Mouse (Mus musculus): ENCODE measurements around the gene Serpina3b.

Gene Serpina3b

DNA sequence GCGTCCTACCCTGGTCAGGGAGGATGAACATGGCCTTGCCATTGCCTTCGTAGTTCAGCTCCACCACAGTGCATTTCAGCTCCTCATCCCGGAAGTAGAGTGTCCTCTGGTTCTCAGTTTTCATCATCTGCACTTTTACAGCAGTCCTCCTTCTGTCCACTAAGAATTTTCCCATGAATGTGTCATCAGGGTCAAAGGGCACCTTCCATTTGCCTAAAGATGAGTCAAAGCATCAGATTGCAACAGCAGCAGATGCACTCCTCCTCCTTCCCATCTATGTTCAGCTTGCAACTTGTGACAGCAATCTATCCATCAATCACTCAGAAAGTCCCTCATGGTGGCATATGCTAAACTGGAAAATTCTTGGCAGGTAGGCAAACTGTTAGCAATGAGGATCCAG lies 47.8 kb downstream of the Serpina3b start:
- no peak for DNase-seq (ENCODE audit: low spot score)

DNA sequence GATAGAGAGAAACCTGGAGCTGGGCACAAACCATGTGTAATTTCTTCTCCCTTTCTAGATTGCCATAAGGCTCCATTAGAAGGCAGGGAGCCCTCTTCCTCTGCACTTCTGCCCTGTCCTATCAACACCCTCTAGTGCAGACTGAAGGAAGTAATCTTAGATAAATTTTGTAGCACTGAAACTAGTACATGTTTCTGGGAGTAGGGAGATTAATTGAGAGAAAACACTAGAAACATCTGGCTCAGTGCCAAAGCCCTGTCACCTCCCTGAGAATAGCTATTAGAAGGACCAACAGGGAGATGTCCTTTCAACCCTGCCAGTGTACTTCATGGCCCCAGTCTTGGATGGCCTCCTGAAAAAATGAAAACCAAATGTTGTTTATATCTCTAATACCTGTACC lies 50.8 kb downstream of the Serpina3b start:
- no peak for DNase-seq (ENCODE audit: low spot score)

DNA sequence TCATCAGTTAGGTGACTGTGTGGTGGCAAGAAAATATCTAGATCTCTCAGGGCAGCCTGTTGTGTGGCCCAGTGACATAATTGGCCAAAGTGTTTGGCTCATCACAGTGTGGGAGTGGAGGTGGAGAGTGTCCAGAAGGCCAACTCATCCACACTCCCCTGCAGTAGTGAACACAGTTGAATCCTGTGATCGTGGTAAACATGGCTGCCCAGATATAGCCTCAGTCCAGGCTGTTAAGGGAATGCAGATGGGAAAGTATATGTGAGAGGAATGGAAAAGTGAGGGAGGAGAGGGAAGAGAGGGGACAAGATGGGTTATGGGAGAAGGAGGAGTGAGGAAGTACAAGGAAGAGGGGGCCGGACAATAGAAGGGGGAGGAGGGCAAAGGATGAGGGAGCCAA lies 51.2 kb downstream of the Serpina3b start:
- DNase-seq (ENCODE audit: low spot score), result no peak

DNA sequence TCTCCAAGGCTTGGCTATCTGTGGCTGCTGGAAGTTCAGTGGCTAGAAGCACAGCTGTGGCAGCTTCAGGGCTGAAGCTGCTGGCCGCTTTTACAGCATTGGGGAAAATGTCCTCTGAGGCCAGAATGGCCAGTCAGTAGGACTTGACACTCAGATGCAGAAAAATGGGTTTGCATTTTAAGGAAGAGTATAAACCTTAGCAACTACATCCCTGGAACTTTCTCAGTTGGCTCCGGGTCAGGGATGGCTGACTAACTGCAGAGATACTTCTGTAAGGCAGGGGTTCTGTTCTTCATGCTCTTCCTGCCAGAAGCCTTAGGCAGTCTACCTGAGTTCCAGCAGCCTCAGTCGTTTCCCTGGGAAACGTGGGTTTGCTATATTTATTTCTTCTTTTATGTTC lies 57.2 kb downstream of the Serpina3b start:
- DNase-seq (ENCODE audit: low spot score), result no peak

DNA sequence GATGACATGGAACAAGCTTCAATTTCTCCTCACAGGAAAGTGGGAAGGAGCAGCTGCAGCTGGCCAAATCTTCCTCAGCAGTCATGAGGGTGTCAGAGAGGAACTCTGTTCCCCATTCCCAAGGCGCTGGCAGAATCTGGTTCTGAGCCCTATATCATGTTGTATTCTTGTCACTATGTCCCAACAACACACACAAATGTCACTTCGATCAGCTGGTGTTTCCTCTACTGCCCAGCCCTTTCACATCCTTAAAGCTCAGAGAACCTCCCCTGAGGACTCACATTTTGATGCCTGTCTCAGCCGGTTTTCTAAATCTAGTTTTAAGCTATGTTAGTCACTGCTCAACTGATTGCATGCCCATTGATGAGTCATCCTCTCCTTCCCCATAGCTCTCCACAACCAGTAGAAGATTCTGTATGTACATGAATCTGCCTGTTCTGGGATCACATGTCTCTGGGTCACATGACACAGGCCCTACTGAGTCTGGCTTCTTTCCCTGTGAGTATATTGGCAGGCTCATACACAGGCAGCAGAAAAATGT lies 58.3 kb downstream of the Serpina3b start:
- no peak for DNase-seq (ENCODE audit: low spot score)
